Mouse (Mus musculus) cerebellum, postnatal 4 days (tissue): Measurements from ENCODE around the gene Luc7l2.

Source experiments
- DNase-seq, 2 experiments: peaks; one replicate each; pipeline ENCODE4 v3.0.0; 2022; ENCODE audit warnings: low spot score in 2 of 2, mixed read lengths in 1 of 2

Gene Luc7l2

DNA sequence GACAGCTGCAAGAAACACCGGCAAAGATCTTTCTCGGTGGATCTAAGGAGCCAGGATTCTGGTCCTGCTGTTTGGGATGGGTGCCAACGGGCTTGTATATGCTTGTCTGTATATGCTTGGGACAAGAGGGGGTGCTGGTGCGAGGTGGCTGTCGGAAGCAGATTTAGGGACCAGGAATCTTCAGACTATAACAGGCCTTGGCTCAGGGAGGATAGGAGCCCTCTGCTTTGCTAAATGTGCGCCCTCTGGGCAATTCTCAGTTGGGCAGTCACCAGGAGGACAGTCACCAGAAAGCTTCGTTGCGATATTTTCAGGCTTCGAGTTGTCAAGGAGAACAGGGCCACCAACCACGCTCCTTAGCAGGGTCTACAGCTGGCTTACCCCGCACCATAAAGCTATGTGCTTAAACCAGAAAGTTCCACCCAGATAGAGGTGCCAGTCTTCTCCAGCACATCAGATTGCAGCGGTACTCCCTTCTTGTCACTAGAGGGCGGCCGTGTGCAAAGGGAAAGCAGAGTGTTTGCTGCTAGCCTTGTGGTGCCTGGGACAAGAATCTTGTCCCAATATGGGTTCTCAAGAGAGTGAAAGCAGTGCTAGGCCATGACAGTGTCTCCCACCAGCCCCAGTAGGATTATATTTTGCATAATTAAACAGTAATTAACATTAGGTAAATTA is 99.3 kb downstream of the Luc7l2 start:
- peak; percentile 51 to 70 for DNase-seq
